Mouse (Mus musculus): ENCODE data around the gene Cd19. TPM values are rescaled to one million over a fixed set of nuclear protein-coding genes. Genes with fewer than 3 reads are reported as not detected.

The Cd19 gene
- not detected in 2 replicates for polyA plus RNA-seq (2016; fragmentation: Nextera tagmentation; extraction: Ambion mirVana)

DNA sequence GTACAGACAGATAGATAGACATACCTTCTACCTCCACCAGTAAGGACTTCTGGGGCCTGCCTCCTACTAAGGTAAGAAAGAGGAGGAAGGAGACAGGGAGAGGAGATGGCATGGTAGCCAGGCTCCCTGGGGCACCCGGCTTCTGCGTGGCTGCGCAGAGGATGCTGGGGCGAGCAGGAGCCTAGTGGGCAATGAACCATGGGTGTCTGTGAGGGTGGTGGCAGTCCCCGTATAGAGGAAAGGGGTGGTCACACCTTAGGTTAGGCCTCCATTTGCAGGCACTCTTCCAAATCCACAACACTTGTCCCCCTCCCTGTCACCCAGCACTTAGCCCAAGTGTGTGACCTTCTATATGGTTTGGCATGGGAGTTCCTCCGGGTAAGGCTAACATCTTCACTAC is at the start of gene Cd19:
TSS of gene Cd19 (minus strand) at position 165 of the 400 bp plus-strand sequence.
- no peak within 1 kb of the TSS for H3K27ac ChIP-seq
- H3K4me1 ChIP-seq, result no peaks in the 10 kb centered on the region
- no peaks in the 10 kb centered on the region for H3K36me3 ChIP-seq
- peaks cover 27% of the 10 kb centered on the region; the same call in 1 of the 2 replicates for H3K27me3 ChIP-seq (ENCODE audit: insufficient read depth, poor library complexity, severe bottlenecking)
- WGBS, result 85% methylated on average over 6 of the region's 6 CpGs
- DNase-seq (ENCODE audit: low spot score), result no peak
- H3K9me3 ChIP-seq, result no peaks in the 10 kb centered on the region
- H3K4me3 ChIP-seq, result no peak within 1 kb of the TSS

DNA sequence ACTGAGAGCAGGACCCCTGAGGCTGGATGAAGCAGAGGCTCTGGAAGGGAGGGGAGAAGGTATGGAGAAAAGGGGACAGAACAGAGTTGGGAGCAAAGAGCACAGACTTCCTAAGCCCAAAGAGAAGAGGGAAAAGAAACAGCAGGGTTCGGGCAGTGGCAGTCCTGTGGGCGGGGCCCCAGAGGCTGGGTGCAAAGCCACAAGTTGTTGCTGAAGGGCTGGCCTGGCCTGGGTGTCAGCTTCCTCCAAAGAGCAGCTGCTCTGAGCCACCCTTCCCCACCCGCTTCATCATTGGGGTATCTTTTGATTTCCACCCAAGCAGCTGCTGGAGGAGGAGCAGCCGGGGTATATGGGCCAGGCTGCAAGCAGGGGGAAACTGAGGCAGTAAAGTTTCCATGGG is 49.4 kb upstream of the Cd19 start:
- H3K27ac ChIP-seq, result peak overlapping the region; percentile 82

DNA sequence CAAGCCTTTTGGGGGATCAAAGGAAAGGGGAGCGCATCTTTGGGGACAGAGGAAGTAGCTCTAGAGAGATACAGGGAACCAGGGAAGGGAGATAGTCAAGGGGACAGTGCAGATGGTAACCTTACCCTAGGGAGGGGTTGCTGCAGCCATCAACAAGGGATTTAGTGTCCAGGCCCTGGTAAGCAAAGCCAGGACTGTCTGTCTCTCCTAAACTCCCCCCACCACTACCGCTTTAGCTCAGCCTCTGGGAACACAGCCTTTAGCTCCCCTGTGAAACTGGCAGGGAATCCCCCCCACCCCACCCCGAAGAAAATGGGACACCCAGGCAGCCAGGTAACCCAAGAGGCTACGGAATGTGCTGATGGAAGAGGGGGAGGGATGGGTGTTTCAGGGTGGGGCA is 48.9 kb upstream of the Cd19 start:
- Histone ChIP-seq H3K27me3 (ENCODE audit: insufficient read depth, poor library complexity, severe bottlenecking) (peaks cover 11% of the 10 kb centered on the region; the same call in 1 of the 2 replicates), H3K27ac (peak overlapping the region; percentile 82), H3K4me3 (no peak overlapping the region), H3K4me1 (peaks cover 83% of the 10 kb centered on the region), H3K9me3 (no peaks in the 10 kb centered on the region), H3K36me3 (peaks cover 19% of the 10 kb centered on the region)
- DNase-seq (ENCODE audit: low spot score), result no peak
- 35% methylated on average over 4 of the region's 4 CpGs for WGBS

More for the DNA sequence above, 49.4 kb upstream of the Cd19 start:
- peaks cover 25% of the 10 kb centered on the region for H3K36me3 ChIP-seq
- peaks cover 11% of the 10 kb centered on the region; the same call in 1 of the 2 replicates for H3K27me3 ChIP-seq (ENCODE audit: insufficient read depth, poor library complexity, severe bottlenecking)
- H3K4me3 ChIP-seq, result no peak overlapping the region
- H3K9me3 ChIP-seq, result no peaks in the 10 kb centered on the region
- no peak for DNase-seq (ENCODE audit: low spot score)
- 54% methylated on average over 4 of the region's 4 CpGs for WGBS
- peaks cover 77% of the 10 kb centered on the region for H3K4me1 ChIP-seq

DNA sequence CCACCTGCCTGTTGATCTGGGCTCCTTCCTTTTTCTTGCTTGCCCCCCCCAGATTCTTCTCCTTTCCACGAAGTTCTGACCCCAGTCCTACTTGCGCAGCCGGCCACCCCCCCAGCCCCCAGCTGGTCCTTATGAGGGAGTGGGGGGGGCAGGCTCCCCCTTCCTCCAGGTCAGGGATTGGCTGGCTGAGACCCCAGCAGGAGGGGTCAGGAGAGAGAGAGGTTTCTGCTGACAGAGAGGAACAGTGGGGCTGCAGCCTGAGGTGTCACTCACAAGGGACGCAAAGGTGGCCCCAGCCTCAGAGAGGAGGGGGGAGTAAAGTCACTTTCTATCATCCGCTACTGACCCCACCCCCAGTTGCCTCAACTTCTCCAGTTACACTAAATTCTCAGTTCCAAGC is 48.3 kb upstream of the Cd19 start, which contains the start of gene Atp2a1:
TSS of gene Atp2a1 (minus strand) at position 105 of the 400 bp plus-strand sequence.
- H3K27me3 ChIP-seq (ENCODE audit: insufficient read depth, poor library complexity, severe bottlenecking), result peaks cover 11% of the 10 kb centered on the region; the same call in 1 of the 2 replicates
- H3K27ac ChIP-seq, result peak within 1 kb of the TSS; percentile 82
- WGBS, result 35% methylated on average over 5 of the region's 5 CpGs
- no peak within 1 kb of the TSS for H3K4me3 ChIP-seq
- H3K4me1 ChIP-seq, result peaks cover 84% of the 10 kb centered on the region
- no peak for DNase-seq (ENCODE audit: low spot score)
- H3K9me3 ChIP-seq, result no peaks in the 10 kb centered on the region
- H3K36me3 ChIP-seq, result peaks cover 14% of the 10 kb centered on the region

DNA sequence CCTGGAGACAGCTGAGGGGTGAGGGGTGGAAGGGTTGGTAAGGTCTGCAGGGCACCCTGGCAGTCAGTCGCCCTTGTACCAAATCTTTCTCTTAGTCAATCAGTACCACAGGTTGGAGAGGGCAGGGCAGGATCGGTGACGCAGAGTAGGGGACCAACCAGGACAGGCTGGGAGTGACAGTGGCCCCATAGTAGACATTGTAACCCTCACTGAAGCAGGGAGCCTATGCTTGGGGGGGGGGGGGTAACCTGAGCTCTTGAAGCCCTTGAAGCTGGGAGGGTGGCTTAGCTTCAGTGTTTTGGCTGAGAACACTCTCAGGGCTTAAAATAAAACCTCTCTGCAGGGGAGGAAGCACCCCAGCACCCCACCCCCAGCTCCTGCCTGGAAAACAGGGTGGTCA is 46.9 kb upstream of the Cd19 start:
- peaks cover 77% of the 10 kb centered on the region for H3K4me1 ChIP-seq
- WGBS, result 41% methylated on average over 3 of the region's 3 CpGs
- DNase-seq (ENCODE audit: low spot score), result no peak
- no peak overlapping the region for H3K4me3 ChIP-seq
- H3K9me3 ChIP-seq, result no peaks in the 10 kb centered on the region
- 0 out of 2 replicates have a peak, but pooled peaks cover under 1% of the 10 kb centered on the region for H3K36me3 ChIP-seq
- H3K27ac ChIP-seq, result peak overlapping the region; percentile 62; the same call in 1 of the 2 replicates
- H3K27me3 ChIP-seq (ENCODE audit: insufficient read depth, poor library complexity, severe bottlenecking), result peaks cover 11% of the 10 kb centered on the region; the same call in 1 of the 2 replicates

DNA sequence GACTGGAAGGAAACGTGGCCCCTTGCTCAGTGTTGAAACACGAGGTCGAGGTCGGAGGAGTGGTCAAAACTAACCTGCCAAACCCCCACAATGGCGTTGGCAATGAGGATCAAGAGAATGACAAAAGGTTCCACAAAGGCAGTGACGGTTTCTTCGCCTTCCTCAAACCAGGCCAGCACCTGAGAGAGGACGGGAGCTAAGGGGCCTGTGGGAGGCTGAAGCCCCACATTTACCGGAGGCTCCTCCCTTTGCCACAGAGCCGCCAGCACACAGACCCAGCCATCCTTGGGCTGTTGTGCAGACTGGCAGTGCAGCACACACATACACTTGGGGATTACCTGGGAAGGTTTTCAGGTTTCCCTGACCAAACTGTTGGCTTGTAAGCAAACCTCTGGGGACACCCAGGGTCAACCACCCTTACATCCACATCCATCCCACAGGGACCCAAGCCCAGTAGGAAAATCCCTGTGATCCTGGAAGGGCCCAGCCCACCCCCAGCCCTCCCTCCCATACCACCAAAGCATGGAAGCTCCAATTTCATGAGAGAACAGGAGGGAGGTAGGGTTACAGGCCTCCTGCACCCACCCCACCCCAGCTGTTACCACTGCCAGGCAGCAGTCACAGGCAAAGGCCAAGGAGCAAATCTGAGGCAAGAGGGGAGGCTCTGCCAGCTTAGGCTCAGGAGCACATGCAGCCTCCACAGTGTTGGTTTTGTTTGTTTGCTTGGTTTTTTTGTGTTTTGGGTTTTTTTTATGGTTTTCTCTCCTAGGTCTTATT is 46.1 kb upstream of the Cd19 start:
- no peak overlapping the region for H3K27ac ChIP-seq
- peaks cover 11% of the 10 kb centered on the region; the same call in 1 of the 2 replicates for H3K27me3 ChIP-seq (ENCODE audit: insufficient read depth, poor library complexity, severe bottlenecking)
- H3K4me3 ChIP-seq, result no peak overlapping the region
- H3K36me3 ChIP-seq, result no peaks in the 10 kb centered on the region
- H3K4me1 ChIP-seq, result peaks cover 74% of the 10 kb centered on the region
- no peaks in the 10 kb centered on the region for H3K9me3 ChIP-seq
- 55% methylated on average over 10 of the region's 10 CpGs for WGBS
- no peak for DNase-seq (ENCODE audit: low spot score)

DNA sequence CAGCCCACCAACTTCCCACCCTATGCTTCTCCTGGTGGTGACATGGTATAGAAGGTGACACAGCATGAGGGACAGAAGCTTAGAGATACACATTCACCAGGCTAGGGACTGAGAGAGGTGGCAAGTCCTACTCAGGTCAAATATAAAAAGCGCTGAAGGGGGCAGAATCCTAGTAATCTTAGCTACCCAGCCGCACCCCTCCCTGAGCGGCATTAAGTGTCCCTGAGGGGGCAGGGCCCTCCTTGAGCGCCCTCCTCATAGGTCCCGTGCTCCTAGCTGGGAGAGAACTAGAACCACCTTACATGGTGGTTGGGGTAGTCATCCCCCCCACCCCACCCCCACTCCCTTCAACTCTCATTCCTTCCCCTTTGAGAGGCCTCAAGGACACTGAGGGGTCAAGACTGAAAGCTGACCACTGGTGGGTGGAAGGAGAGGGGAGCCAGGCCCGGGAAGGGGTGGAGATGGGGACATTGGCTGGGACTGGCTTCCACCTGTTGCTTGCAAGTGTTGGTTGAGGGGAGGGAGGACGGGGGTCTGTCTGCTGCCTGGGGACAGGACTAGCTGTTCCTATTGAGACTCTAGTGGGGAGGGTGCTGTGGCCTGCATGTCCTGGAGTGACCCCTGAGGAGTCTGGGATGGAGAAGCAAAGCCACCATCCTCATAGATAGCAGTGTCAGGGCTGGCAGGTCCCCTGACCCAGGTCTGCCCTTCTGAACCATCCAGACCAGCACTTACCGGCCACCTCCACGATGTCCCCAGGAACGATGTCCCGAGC is 44.3 kb upstream of the Cd19 start:
- H3K9me3 ChIP-seq, result no peaks in the 10 kb centered on the region
- H3K27ac ChIP-seq, result peak overlapping the region; percentile 71
- no peak for DNase-seq (ENCODE audit: low spot score)
- no peaks in the 10 kb centered on the region for H3K36me3 ChIP-seq
- H3K4me3 ChIP-seq, result no peak overlapping the region
- H3K27me3 ChIP-seq (ENCODE audit: insufficient read depth, poor library complexity, severe bottlenecking), result peaks cover 11% of the 10 kb centered on the region; the same call in 1 of the 2 replicates
- peaks cover 56% of the 10 kb centered on the region for H3K4me1 ChIP-seq
- 70% methylated on average over 11 of the region's 11 CpGs for WGBS

DNA sequence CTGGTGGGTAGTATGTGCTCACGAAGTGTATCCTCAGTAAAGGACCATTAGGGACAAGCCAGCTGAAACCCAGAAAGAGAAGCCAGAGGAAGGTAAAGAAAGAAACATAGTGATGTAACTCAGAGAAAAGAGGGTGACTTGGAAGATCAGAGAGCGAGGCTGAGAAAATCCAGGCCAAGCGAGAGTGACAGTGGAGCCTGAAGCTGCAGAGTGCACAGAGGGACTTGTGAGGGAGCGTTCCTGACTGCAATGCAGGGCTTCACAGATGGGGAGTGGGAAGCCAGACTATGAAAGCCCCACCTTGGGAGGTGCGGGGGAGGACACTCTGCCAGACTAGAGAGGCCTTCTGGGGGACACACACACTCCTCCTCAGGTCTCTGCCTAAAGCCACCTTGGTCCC is 43.5 kb upstream of the Cd19 start:
- DNase-seq (ENCODE audit: low spot score), result no peak
- no peaks in the 10 kb centered on the region for H3K9me3 ChIP-seq
- H3K4me3 ChIP-seq, result no peak overlapping the region
- no peaks in the 10 kb centered on the region for H3K36me3 ChIP-seq
- H3K27me3 ChIP-seq (ENCODE audit: insufficient read depth, poor library complexity, severe bottlenecking), result peaks cover 11% of the 10 kb centered on the region; the same call in 1 of the 2 replicates
- 68% methylated on average over 5 of the region's 5 CpGs for WGBS
- peaks cover 48% of the 10 kb centered on the region for H3K4me1 ChIP-seq
- H3K27ac ChIP-seq, result peak overlapping the region; percentile 60; the same call in 1 of the 2 replicates

DNA sequence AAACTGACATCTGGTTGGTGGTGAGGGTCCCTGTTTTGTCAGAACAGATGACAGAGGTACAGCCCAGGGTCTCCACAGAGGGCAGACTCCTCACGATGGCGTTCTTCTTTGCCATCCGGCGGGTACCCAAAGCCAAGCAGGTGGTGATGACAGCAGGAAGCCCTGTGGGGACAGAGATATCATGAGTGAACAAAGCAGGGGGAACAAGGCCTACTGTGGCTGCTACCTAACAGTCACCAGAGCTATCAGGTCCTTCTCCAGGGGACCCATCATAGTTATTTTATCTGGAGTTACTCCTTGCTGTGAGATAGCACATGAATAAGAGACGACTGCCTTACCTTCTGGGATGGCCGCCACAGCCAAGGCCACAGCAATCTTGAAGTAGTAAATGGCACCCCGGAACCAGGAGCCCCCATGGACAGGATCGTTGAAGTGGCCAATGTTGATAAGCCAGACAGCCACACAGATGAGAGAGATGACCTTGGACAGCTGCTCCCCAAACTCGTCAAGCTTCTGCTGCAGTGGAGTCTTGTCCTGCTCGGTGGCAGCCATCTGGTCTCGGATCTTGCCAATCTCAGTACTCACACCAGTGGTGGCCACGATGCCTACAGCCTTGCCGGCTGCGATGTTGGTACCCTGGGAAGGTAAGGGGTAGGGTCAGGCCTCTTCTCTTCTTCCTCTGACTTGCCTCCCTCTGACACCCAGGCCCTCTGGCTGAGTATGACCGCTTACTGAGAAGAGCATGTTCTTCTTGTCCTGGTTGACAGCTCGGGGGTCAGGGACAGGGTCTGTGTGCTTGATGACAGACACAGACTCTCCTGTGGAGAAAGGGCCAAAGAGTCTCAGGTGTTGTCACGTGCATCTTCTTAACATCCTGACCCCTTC is 41.9 kb upstream of the Cd19 start:
- no peak for DNase-seq (ENCODE audit: low spot score)
- Histone ChIP-seq H3K9me3 (no peaks in the 10 kb centered on the region), H3K4me1 (peaks cover 32% of the 10 kb centered on the region), H3K4me3 (no peak overlapping the region), H3K27ac (no peak overlapping the region), H3K36me3 (no peaks in the 10 kb centered on the region), H3K27me3 (ENCODE audit: insufficient read depth, poor library complexity, severe bottlenecking) (peaks cover 8% of the 10 kb centered on the region; the same call in 1 of the 2 replicates)
- WGBS, result 70% methylated on average over 17 of the region's 17 CpGs

DNA sequence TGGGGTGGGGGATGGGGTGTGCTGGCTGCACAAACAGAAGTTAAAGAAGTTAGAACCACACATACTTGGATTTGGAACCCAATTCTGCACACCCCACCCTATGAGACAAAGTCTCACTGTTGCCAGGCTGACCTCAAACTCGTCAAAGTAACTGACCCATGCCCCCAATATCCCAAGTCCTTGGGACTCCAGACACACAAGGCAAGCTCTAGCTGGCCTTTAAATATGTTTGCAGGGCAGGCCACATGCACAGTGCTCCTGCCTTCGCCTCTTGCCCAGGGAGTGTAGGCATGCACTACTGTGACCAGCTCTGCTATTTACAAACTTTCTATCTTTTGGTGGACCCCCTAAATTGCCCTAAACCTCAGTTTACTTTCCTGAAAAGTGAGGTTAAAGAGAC is 40.6 kb upstream of the Cd19 start:
- H3K27ac ChIP-seq, result no peak overlapping the region
- no peak overlapping the region for H3K4me3 ChIP-seq
- H3K27me3 ChIP-seq (ENCODE audit: insufficient read depth, poor library complexity, severe bottlenecking), result no peaks in the 10 kb centered on the region
- DNase-seq (ENCODE audit: low spot score), result no peak
- H3K36me3 ChIP-seq, result 0 out of 2 replicates have a peak, but pooled peaks cover under 1% of the 10 kb centered on the region
- H3K4me1 ChIP-seq, result peaks cover 24% of the 10 kb centered on the region
- WGBS, result 70% methylated on average over 2 of the region's 2 CpGs
- no peaks in the 10 kb centered on the region for H3K9me3 ChIP-seq

DNA sequence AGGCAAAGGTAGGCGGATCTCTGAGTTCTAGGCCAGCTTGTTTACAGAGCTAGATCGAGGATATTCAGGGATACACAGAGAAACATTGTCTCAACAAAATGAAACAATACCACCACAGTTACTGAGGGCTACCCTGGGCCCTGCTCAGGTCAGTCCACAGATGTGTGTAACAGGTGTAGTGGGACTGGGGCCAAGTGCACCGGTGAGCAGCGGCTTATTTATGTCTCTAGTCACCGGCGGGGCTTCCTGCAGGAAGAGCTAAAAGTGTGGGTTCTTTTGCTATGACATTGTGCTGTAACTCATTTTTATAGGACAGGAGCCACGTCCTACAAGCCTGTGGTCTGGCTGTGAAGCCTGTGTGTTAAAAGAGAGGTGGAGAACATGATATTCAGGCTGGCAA is 39.2 kb upstream of the Cd19 start:
- 0 out of 2 replicates have a peak, but pooled peaks cover 8% of the 10 kb centered on the region for H3K36me3 ChIP-seq
- peaks cover 15% of the 10 kb centered on the region for H3K4me1 ChIP-seq
- no peaks in the 10 kb centered on the region for H3K27me3 ChIP-seq (ENCODE audit: insufficient read depth, poor library complexity, severe bottlenecking)
- no peaks in the 10 kb centered on the region for H3K9me3 ChIP-seq
- WGBS, result 79% methylated on average over 7 of the region's 7 CpGs
- DNase-seq (ENCODE audit: low spot score), result no peak
- H3K4me3 ChIP-seq, result no peak overlapping the region
- no peak overlapping the region for H3K27ac ChIP-seq

DNA sequence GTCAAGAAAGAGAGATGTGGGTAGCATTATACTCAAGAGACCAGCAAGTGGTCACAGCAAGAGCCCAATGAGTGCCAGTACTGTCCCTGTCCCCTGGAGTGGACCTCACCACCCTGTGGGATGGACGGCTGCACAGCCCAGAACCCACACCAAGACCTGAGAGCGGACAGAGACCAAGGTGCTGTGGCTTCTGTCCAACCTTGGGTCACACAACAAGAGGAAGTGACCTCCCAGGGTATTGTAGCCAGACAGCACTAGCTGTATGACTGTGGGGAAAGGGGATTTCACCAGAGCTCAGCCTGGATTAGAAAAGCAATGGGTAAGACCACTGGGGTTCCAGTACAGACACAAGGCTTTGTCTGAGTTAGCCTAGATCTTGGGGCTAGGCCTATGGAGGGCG is 37.6 kb upstream of the Cd19 start:
- WGBS, result 89% methylated on average over 3 of the region's 3 CpGs
- Histone ChIP-seq H3K9me3 (no peaks in the 10 kb centered on the region), H3K27me3 (ENCODE audit: insufficient read depth, poor library complexity, severe bottlenecking) (no peaks in the 10 kb centered on the region), H3K4me1 (peaks cover 8% of the 10 kb centered on the region), H3K27ac (no peak overlapping the region), H3K36me3 (peaks cover 24% of the 10 kb centered on the region; the same call in 1 of the 2 replicates), H3K4me3 (no peak overlapping the region)
- no peak for DNase-seq (ENCODE audit: low spot score)
